Mouse (Mus musculus) WW6 (cell line): ENCODE results near the gene Mdfic.
"Not testable (repeated sequence)": the region's sequence is repeated elsewhere in the genome, so short reads cannot be mapped to it uniquely, and the experiment has no call there.

ENCODE experiments used
- DNase-seq: peaks from one replicate; pipeline ENCODE4 v3.0.0-alpha.2; 2013; ENCODE audit warnings: low read depth, low spot score

Gene Mdfic

DNA sequence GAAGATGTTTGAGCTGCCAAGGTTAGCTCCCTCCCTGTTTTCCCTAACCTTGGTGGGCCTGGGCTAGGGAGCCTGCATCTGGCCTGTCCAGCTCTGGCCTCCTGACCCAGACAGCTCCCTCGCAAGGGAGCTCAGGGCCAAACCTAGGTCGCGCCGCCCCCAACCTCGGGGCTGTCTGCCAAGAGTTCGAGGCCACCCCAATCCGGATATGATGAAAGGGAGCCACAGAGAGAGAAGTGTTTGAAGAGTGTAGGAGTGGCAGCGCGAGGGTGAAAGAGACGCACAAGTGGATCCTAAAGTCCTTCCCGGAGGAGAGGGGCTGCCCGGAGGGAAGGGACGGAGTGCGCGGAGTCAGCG, at the start of gene Mdfic:
TSS of gene Mdfic (plus strand) at position 201 of the 357 bp plus-strand sequence.
- no peak for DNase-seq

DNA sequence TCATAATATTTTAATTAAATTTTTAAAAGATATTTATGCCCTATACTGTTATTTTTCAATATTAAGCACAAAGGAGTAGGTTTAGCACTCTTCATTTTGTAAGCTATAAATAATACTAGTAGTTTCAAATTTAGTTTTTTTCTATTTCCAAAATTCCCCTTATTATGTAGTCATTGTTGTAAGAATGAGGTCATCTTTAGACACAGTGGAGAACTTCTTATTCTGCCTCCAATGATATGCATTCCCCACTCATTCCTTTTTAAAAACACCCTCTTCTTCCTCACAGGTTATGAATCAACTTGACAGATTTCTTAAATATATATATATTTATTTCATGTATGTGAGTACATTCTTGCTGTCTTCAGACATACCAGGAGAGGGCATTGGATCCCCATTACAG, 49.1 kb upstream of the Mdfic start:
- DNase-seq = no peak

GRCm38 (mm10) chr6:15710080-15710479, 10.4 kb upstream of the Mdfic start:
- DNase-seq = no peak

- DNase-seq = no peak
Measured at GRCm38 (mm10) chr6:15710706-15711105, 9.8 kb upstream of the Mdfic start.

DNA sequence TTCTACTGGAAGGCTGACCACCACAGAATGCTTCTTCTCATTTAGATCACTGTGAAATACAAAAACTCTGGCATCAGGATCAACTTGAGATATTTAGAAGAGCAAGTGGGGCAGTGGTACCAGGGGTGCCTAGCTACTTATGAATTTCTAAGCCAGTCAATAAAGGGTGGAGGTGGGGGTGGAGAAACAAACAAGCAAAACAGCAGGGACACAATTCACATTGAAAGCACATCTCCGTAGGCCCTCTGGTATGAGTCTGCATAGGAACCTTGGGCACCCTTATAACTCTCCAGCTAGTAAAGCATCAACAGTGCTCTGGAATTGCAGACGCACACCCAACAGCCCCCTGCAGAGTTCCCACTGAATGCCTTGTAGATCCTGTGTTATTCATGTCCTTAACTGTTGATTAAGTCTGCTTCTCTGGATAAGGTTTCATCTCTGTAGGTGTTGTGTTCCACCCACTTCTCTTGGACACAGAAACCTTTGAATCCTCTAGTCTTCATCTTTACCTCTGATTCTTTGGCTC, 7.5 kb upstream of the Mdfic start:
- no peak for DNase-seq

GRCm38 (mm10) chr6:15714036-15714435, 6.4 kb upstream of the Mdfic start:
- not testable (repeated sequence) for DNase-seq

DNA sequence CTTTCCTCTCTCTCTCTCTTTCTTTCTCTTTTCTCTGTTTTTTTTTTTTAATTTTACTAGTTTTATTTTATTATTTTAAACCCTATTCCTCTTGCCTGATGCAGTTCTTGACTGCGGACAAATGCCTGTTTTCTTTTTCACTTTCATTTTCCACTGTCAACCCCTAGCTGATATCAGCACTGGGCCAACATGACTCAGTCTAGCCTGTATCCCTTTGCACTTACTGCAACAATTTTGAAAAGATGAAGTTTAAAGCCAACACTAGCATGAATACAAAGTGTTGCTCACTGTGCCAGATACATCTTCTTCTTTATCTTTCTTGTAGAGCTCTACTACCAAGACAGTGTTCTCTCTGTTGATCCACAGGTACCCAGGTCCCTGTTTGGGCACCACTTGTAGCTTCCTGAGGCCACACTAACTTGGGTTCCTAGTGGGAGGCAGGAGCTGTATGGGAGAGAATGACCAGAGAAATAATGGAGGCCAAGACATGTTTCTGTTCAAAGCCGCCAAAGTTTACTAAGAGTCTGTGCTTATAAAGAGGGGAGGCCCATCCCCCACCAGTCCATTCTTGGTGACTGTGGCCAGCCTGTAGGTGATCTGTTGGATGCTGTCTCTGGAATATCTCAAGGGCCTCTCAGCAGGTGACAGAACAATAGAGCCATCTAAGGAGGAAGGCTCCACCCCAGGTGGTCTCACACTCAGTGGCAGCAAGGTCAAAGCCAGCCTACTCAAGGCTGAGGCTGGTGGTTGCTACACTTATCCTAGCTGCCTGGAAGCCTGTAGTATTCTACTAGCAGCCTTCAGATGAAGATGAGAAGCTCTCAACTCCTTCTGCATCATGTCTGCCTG, 5.2 kb upstream of the Mdfic start:
- no peak for DNase-seq

DNA sequence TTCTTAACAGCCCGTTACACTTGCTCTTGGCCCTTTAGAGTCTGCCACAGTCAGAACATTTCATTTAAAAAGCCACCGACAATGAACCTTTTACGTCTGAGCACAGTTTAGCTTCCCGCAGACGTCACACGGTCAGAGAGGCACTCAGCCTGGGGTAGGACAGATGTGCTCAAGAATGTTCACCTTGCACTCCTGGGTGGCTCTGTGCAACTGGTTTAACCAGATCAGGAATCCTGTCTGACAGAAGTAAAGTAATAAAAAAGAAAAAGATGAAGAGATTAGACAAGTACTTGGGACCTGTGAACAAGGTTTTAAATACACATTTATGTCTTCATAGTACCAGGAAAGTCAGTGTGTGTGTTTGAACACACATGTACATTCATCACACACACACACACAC, 542 bp upstream of the Mdfic start:
- no peak for DNase-seq

DNA sequence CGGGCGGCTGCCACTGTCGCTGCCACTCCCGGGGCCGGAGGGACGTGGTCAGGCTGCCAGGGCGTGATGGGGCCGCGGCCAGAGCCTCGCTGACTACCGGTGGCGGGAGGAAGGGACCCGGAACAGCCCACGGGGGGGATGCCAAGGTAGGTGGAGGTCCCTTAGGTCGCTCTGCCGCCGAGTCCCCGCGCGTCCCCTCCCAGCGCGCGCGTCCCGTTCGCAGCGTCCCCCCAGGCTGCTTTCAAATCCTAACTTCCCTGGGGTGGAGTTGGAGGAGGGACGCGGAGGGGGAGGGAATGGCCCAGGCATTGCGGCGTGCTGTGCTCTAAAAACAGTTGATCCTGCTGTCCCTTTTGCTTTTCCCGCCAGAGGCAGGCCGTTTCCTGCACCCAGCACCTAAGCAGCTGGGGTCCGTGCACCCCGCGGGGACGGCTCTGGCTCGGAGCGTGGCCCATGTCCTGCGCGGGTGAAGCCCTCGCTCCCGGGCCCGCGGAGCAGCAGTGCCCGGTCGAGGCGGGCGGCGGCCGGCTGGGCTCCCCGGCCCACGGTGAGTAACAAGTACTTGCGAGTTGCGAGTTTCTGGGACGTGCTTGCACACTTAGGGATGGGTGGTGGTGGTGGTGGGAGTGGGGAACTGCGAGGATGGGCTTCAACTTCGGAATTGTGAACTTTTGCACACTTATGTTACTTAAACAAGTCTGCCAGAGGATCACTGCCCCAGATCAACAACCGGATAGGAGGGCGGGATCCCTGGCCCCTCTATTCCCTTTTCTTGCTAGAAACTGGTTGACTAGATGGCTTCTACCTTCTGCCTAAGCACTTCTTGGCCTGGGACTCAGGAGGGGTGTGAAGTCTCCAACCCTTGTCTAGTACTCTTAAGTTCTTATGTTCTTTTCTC, 606 bp downstream of the Mdfic start:
- no peak for DNase-seq

DNA sequence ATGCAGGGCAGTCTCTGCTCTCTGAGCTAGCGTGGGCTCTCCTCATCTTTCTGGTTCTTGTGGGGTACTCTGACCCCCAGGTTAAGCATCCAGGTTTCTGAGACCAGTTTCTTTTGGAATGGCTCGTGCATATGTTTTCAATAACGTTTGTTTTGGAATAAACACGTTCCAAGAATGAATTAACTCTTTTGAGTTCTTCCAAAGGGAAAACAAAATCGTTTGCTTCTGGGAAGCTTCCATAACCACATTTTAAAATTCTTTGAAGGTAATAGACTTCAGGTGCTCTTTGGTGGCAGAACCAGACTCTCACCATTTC, 1.2 kb downstream of the Mdfic start:
- DNase-seq = no peak

DNA sequence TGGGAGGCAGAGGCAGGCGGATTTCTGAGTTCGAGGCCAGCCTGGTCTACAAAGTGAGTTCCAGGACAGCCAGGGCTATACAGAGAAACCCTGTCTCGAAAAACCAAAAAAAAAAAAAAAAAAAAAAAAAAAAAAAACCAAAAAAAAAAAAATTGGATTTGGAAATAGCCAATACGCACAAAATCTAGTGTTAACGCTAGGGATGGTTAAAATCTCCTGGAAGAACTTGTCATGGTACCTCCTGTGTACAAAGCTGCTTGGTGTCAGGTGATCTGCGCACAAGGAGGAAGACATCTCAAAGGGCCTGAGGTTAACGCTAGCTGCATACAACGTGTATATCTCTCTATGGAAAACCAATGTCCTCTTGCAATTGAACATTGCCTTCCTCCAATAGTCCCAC, 2.2 kb downstream of the Mdfic start:
- DNase-seq = not testable (repeated sequence)

DNA sequence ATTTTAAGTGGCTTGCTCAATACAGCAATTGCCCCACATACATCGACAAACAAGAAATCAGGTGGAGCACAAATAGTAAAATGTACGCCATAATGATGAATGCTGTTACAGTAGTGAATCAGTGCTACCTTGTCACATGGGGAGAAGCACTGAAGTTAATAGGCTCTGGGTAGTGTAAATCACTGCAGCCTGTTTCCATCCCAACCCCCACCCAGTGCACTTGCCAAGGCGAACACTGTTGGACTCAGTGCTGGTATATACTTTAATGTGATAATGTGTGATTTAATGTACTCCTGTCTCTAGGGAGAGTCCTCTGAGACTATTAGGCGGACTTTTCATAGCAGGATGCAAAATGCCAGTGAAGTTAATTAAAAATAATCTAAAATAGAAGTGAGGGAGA, 3.8 kb downstream of the Mdfic start:
- no peak for DNase-seq

GRCm38 (mm10) chr6:15726422-15726821, 6.0 kb downstream of the Mdfic start:
- DNase-seq = no peak

GRCm38 (mm10) chr6:15727681-15728410, 7.4 kb downstream of the Mdfic start:
- no peak for DNase-seq

DNA sequence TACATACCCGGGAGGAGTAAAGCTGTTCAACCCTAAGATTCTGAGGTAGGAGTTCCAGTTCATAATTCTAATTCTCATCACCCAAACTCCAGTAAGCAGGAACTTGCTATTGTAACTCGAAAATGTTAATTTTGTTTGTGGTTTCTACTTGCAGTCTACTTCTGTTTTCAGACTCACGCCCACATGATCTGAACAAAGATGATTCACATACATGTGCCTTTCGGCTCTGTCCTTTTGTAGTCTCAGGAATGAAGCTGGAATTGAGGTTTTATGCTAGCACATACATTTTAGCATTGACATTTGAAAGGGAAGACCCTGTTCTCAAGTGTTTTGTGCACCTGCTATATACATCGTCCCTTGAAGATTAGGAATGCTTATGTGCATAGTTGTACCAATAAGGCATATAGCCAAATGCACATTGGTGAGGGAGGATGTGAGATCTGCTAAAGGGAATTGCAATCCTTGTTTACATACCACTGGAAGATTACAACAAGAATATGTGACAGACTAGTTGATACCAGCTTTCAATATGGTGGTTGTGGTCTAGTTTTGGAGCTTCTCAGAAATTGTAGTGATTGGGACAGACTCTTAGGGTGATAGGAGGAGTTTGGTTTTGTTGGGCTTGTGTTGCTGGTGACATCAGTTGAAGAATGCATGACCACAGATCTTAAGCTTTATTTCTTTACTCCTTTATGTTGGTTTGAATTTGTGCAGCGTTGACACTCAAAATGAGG, 8.6 kb downstream of the Mdfic start:
- no peak for DNase-seq

DNA sequence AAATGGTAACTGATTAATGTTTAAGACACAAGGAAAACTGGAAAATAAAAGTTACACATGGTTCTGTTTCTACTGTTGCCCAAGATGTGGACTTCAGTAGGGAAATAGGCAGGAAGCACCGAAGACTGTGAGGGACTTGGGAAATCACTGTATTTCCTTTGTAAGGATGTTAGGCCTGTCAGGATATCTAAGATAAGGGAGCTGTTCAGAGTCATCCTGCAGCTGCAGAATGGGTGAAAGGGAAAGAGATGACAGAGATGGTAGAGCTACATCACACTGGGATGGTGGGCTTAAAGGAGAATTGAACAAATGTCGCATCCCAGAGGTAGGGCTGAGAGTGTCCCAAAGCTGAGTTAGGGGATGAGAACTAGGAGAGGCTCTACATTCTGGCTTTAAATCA, 9.8 kb downstream of the Mdfic start:
- no peak for DNase-seq

DNA sequence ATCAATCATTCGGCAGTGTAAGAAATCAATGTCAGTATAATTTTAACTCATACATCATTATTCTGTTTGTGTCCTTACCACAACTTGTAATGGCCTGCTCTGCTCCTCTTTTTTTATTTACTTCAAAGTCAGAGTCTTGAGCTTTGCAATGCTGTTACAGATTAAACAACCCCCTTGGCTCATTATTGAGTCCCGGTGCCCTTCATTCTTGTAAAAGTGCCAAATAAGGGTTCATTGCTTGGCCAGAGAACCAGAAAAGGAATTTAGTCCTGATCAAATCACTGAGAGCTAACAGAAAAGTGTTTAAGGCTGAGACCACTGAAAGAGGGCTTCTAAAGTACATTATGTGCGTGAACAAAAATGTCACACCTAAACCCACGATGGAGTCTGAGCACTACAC, 10.2 kb downstream of the Mdfic start:
- DNase-seq = no peak

GRCm38 (mm10) chr6:15731452-15731851, 11.0 kb downstream of the Mdfic start:
- DNase-seq = no peak

DNA sequence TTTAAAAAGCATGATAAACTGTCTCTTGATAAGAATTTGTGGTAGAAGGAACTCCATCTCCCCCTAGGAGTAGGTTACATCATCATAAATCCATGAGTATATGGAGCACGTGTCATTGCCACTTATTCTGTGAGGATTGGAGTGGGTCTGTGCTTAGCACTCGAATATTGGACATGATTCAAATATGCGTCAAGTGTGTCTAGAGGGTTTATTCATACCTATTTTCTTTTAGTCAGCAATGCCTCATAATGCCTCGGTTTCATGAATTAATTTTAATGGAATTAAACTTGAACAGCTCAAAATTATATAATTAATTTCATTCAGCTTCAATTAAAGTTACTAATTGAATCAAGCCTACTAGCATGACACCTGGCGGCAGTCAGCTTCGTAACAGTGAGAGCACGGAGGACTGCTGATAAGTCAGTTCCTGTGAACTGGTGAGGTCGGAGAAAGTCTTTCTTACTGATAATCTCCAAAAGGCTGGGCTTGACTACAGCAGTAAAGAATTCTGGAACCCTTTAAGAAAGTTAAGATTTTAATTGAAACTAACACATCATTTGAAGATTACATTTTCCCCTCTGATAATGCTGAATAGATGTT, 17.0 kb downstream of the Mdfic start:
- no peak for DNase-seq

GRCm38 (mm10) chr6:15738331-15738943, 18.0 kb downstream of the Mdfic start:
- no peak for DNase-seq
